Mouse (Mus musculus) kidney, embryonic 14.5 days (tissue): ENCODE data around the gene Dock6. TPM values are rescaled to one million over a fixed set of nuclear protein-coding genes. Genes with fewer than 3 reads are reported as not detected.

ENCODE experiments used
- ATAC-seq: fragments of 200-750 bp; cut with Nextera tagmentation; 2 replicates; pipeline ENCODE4 v1.8.0; 2017; ENCODE audit warnings: moderate number of reproducible peaks, mild to moderate bottlenecking, moderate TSS enrichment, moderate library complexity; ENCODE audit not compliant: low FRiP score, low TSS enrichment
- H3K27ac ChIP-seq: fragments of 300-500 bp; sonication (generic); 2 replicates; pipeline ENCODE4 v1.5.1; 2014; ENCODE audit warnings: low read depth, mild to moderate bottlenecking, low read length, moderate library complexity, mixed read lengths
- H3K27me3 ChIP-seq: fragments of 300-500 bp; sonication (generic); 2 replicates; pipeline ENCODE4 v1.6.1; 2014; ENCODE audit warnings: mild to moderate bottlenecking, low read length; ENCODE audit not compliant: control insufficient read depth, insufficient read depth
- H3K36me3 ChIP-seq: fragments of 300-500 bp; sonication (generic); 2 replicates; pipeline ENCODE4 v1.6.1; 2014; ENCODE audit warnings: low read length, mixed read lengths; ENCODE audit not compliant: control insufficient read depth, insufficient read depth
- H3K4me1 ChIP-seq: fragments of 300-500 bp; sonication (generic); 2 replicates; pipeline ENCODE4 v1.6.1; 2014; ENCODE audit warnings: low read length, mixed read lengths; ENCODE audit not compliant: control insufficient read depth, insufficient read depth
- H3K4me2 ChIP-seq: fragments of 300-500 bp; sonication (generic); replicated peaks from 2 replicates; pipeline ENCODE4 v1.6.1; 2014; ENCODE audit warnings: low read depth, mild to moderate bottlenecking, low read length
- H3K4me3 ChIP-seq: fragments of 300-500 bp; sonication (generic); 2 replicates; pipeline ENCODE4 v1.5.1; 2014; ENCODE audit warnings: mild to moderate bottlenecking, low read length
- H3K9ac ChIP-seq: fragments of 300-500 bp; sonication (generic); 2 replicates; pipeline ENCODE4 v1.6.1; 2014; ENCODE audit warnings: low read depth, mild to moderate bottlenecking, low read length, moderate library complexity
- H3K9me3 ChIP-seq: fragments of 300-500 bp; sonication (generic); 2 replicates; pipeline ENCODE4 v1.6.1; 2016; ENCODE audit warnings: low read length; ENCODE audit not compliant: control insufficient read depth
- WGBS: fragments of 180-500 bp; shearing (Covaris S2); extraction: QIAGEN DNeasy Blood & Tissue Kit; methylation state at CpG from one replicate; pipeline ENCODE4 v1.1.7; 2014; 5-methylcytosine and 5-hydroxymethylcytosine counted together
- polyA plus RNA-seq: library from polyadenylated mRNA; unstranded; fragments of >200 nt; fragmentation: Nextera tagmentation; extraction: Ambion mirVana; gene quantifications from 2 replicates; pipeline ENCODE4 v1.2.1, GENCODE M21; 2014

Dock6 gene
- polyA plus RNA-seq, 1 experiment from 2014 or later, result 39.7 TPM

- Histone ChIP-seq H3K4me2 (no peak overlapping the region), H3K36me3 (peaks cover 46% of the 10 kb centered on the region), H3K4me1 (no peaks in the 10 kb centered on the region), H3K9me3 (no peaks in the 10 kb centered on the region), H3K27me3 (no peaks in the 10 kb centered on the region), H3K9ac (no peak overlapping the region), H3K27ac (no peak overlapping the region), H3K4me3 (no peak overlapping the region)
- WGBS, result 78% methylated on average over 26 of the region's 26 CpGs
- 0 out of 2 replicates have a peak, but pooled peaks have one; percentile 14 for ATAC-seq
Measured at GRCm38 (mm10) chr9:21769558-21770183, 82.8 kb downstream of the Dock6 start.

GRCm38 (mm10) chr9:21768511-21769411, 83.7 kb downstream of the Dock6 start:
- Histone ChIP-seq H3K9ac (no peak overlapping the region), H3K27me3 (no peaks in the 10 kb centered on the region), H3K9me3 (no peaks in the 10 kb centered on the region), H3K27ac (peak overlapping the region; percentile 69; the same call in 1 of the 2 replicates), H3K4me2 (no peak overlapping the region), H3K4me1 (no peaks in the 10 kb centered on the region), H3K4me3 (no peak overlapping the region), H3K36me3 (peaks cover 37% of the 10 kb centered on the region)
- no peak for ATAC-seq
- WGBS, result 61% methylated on average over 13 of the region's 13 CpGs

- Histone ChIP-seq H3K9ac (no peak overlapping the region), H3K4me2 (no peak overlapping the region), H3K4me3 (no peak overlapping the region), H3K36me3 (peaks cover 31% of the 10 kb centered on the region), H3K27ac (peak overlapping the region; percentile 69; the same call in 1 of the 2 replicates), H3K9me3 (no peaks in the 10 kb centered on the region), H3K4me1 (no peaks in the 10 kb centered on the region), H3K27me3 (no peaks in the 10 kb centered on the region)
- peak; percentile 53; the same call in 1 of the 2 replicates for ATAC-seq
- 65% methylated on average over 11 of the region's 11 CpGs for WGBS
Measured at GRCm38 (mm10) chr9:21767896-21768295, 84.5 kb downstream of the Dock6 start.

- Histone ChIP-seq H3K4me1 (no peaks in the 10 kb centered on the region), H3K9ac (no peak overlapping the region), H3K4me2 (no peak overlapping the region), H3K36me3 (peaks cover 10% of the 10 kb centered on the region), H3K9me3 (no peaks in the 10 kb centered on the region), H3K4me3 (no peak overlapping the region), H3K27ac (no peak overlapping the region), H3K27me3 (no peaks in the 10 kb centered on the region)
- ATAC-seq, result no peak
- WGBS, result 98% methylated on average over 6 of the region's 6 CpGs
Measured at GRCm38 (mm10) chr9:21764084-21764999, 88.1 kb downstream of the Dock6 start.

GRCm38 (mm10) chr9:21762135-21762534, 90.3 kb downstream of the Dock6 start:
- Histone ChIP-seq H3K9me3 (no peaks in the 10 kb centered on the region), H3K4me1 (peaks cover 6% of the 10 kb centered on the region; the same call in 1 of the 2 replicates), H3K9ac (no peak overlapping the region), H3K27me3 (no peaks in the 10 kb centered on the region), H3K4me3 (no peak overlapping the region), H3K4me2 (no peak overlapping the region), H3K27ac (no peak overlapping the region), H3K36me3 (peaks cover 6% of the 10 kb centered on the region)
- ATAC-seq, result no peak

- Histone ChIP-seq H3K9ac (peak within 1 kb of the TSS; percentile 65), H3K36me3 (peaks cover 20% of the 10 kb centered on the region), H3K4me1 (peaks cover 6% of the 10 kb centered on the region; the same call in 1 of the 2 replicates), H3K27me3 (no peaks in the 10 kb centered on the region), H3K4me2 (peak within 1 kb of the TSS; percentile 83), H3K4me3 (peak within 1 kb of the TSS; percentile 57), H3K9me3 (no peaks in the 10 kb centered on the region), H3K27ac (peak within 1 kb of the TSS; percentile 57)
- 1% methylated on average over 48 of the region's 54 CpGs for WGBS
- ATAC-seq, result peak; percentile 95
Measured at GRCm38 (mm10) chr9:21760155-21761088, 92.0 kb downstream of the Dock6 start, which contains the start of gene Spc24. Gene Spc24 (minus strand): TSS chr9:21760303.

- Histone ChIP-seq H3K36me3 (peaks cover 20% of the 10 kb centered on the region), H3K27ac (peak overlapping the region; percentile 14), H3K4me1 (peaks cover 6% of the 10 kb centered on the region; the same call in 1 of the 2 replicates), H3K9ac (peak overlapping the region; percentile 65), H3K9me3 (no peaks in the 10 kb centered on the region), H3K4me2 (peak overlapping the region; percentile 83), H3K4me3 (peak overlapping the region; percentile 57), H3K27me3 (no peaks in the 10 kb centered on the region)
- WGBS, result under 1% methylated on average over 20 of the region's 20 CpGs
- peak; percentile 14; the same call in 1 of the 2 replicates for ATAC-seq
Measured at GRCm38 (mm10) chr9:21759718-21760117, 92.7 kb downstream of the Dock6 start.
